Mouse (Mus musculus): Measurements from ENCODE around the gene Slc27a5.

Slc27a5 gene

GRCm38 (mm10) chr7:13023928-13024731, 26.1 kb upstream of the Slc27a5 start:
- DNase-seq, result peak; percentile 97

- DNase-seq, result no peak
Observed at GRCm38 (mm10) chr7:13022773-13023535, 25.0 kb upstream of the Slc27a5 start.

- DNase-seq, result no peak
Observed at GRCm38 (mm10) chr7:13015217-13015616, 17.2 kb upstream of the Slc27a5 start.

GRCm38 (mm10) chr7:13014275-13014839, 16.4 kb upstream of the Slc27a5 start:
- DNase-seq, result no peak

- DNase-seq, result no peak
Observed at GRCm38 (mm10) chr7:13013671-13014070, 15.7 kb upstream of the Slc27a5 start.

GRCm38 (mm10) chr7:13010005-13010908, 12.3 kb upstream of the Slc27a5 start, which contains the start of gene Zbtb45:
Gene Zbtb45 (minus strand): TSS chr7:13010034.
- DNase-seq, result no peak

- DNase-seq, result peak; percentile 91
Observed at GRCm38 (mm10) chr7:13009143-13010004, 11.4 kb upstream of the Slc27a5 start.

- DNase-seq, result no peak
Observed at GRCm38 (mm10) chr7:13007341-13008092, 9.5 kb upstream of the Slc27a5 start.

GRCm38 (mm10) chr7:13006531-13006930, 8.5 kb upstream of the Slc27a5 start:
- no peak for DNase-seq

- DNase-seq, result peak; percentile 35
Observed at GRCm38 (mm10) chr7:13006011-13006410, 8.0 kb upstream of the Slc27a5 start.

- DNase-seq, result no peak
Observed at GRCm38 (mm10) chr7:13003380-13003779, 5.4 kb upstream of the Slc27a5 start.

- DNase-seq, result no peak
Observed at GRCm38 (mm10) chr7:13001584-13001983, 3.6 kb upstream of the Slc27a5 start.

GRCm38 (mm10) chr7:12998851-12999250, 859 bp upstream of the Slc27a5 start, which contains the start of gene Trim28:
Gene Trim28 (plus strand): TSS chr7:12999114.
- DNase-seq, result no peak

GRCm38 (mm10) chr7:12997230-12997629, 762 bp downstream of the Slc27a5 start:
- DNase-seq, result no peak

- DNase-seq, result no peak
Observed at GRCm38 (mm10) chr7:12995862-12996261, 2.1 kb downstream of the Slc27a5 start.

GRCm38 (mm10) chr7:12993148-12993547, 4.8 kb downstream of the Slc27a5 start:
- DNase-seq, result no peak

GRCm38 (mm10) chr7:12992222-12992621, 5.8 kb downstream of the Slc27a5 start:
- DNase-seq, result no peak

- no peak for DNase-seq
Observed at GRCm38 (mm10) chr7:12987409-12988189, 10.4 kb downstream of the Slc27a5 start.

GRCm38 (mm10) chr7:12986906-12987305, 11.1 kb downstream of the Slc27a5 start:
- DNase-seq, result no peak

- no peak for DNase-seq
Observed at GRCm38 (mm10) chr7:12985724-12986123, 12.3 kb downstream of the Slc27a5 start.

All from right cerebral cortex, postnatal 25 days (tissue).